Mouse (Mus musculus): ENCODE data around the gene Gm20388. TPM values are rescaled to one million over a fixed set of nuclear protein-coding genes. Genes with fewer than 3 reads are reported as not detected.
A peak's percentile ranks its signal among the peaks of the same experiment; 100 is the strongest.

The Gm20388 gene
- total RNA-seq, 2 experiments from 2014 or later: 6.8 to 7.8 TPM

- intact Hi-C loops (cut with DNase I): no loop called here
- no peak for DNase-seq
Measured at GRCm38 (mm10) chr8:122058510-122058909, 2147.9 kb downstream of the Gm20388 start.

DNA sequence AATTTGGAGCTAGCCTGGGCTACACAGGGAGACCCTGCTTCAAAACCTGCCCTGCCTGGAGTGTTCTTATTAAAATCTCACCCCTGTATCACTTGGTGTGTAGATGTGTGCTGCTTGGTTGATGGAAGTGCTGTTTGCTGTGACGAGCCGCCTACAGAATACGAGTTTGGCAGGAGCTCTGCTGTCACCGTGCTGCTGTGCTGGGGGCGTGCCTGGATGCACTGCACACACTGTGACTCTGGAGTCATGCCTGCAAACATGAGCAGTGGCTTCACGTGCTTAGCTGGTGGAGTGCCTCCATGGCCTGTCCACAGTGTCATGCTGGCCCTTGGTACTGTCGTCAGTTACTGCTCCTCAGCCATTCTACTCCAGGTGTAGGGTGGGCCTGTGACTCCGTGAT is 2148.3 kb downstream of the Gm20388 start:
- intact Hi-C loops (cut with DNase I): no loop called here
- DNase-seq: no peak

DNA sequence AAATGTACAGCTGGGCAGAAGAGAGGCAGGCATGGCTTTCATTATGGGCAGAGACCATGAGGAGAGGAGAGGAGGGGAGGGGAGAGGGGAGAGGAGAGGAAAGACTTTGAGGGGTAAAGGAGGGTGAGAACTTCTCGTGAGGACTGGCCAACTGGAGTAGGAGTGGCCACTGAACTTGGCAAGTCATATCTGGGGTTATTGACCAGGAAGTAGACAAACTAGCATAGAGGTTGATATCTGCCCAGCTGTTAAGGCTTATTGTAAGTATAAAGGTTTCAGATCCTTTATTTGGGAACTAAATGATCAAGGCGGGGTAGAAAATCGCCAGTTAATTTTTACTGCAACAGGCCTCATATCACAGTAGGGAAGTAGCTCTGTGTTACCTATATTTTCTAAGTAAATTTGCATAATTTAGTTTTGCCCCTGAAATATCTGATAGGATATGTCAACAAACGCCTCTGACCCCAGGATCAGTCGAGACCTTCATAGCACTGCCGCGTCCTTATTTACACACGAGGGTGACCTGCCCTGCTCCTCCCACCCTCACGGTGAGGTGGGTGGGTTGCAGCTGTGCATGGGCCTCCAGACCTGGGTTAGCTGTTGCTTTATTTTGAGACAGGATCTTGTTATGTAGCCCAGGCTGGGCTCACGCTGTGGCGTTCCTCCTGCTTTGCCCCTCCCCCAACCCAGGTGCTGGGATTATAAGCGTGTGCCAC is 2152.0 kb downstream of the Gm20388 start:
- DNase-seq: no peak
- intact Hi-C loops (cut with DNase I): no loop called here

GRCm38 (mm10) chr8:122064353-122064752 is 2153.7 kb downstream of the Gm20388 start:
- intact Hi-C loops (cut with DNase I): no loop called here

GRCm38 (mm10) chr8:122067783-122068505 is 2157.3 kb downstream of the Gm20388 start:
- DNase-seq: peak in 1 of 2 experiments; percentile 31
- intact Hi-C loops (cut with DNase I): no loop called here

More at GRCm38 (mm10) chr8:122064353-122064752, 2153.7 kb downstream of the Gm20388 start:
- peak in 1 of 2 experiments; percentile 51 for DNase-seq

- no peak for DNase-seq
- intact Hi-C loops (cut with DNase I): no loop called here
Measured at GRCm38 (mm10) chr8:122068609-122069008, 2158.0 kb downstream of the Gm20388 start.

- intact Hi-C loops (cut with DNase I): no loop called here
- no peak for DNase-seq
Measured at GRCm38 (mm10) chr8:122069281-122069680, 2158.6 kb downstream of the Gm20388 start.

GRCm38 (mm10) chr8:122071193-122071592 is 2160.6 kb downstream of the Gm20388 start:
- intact Hi-C loops (cut with DNase I): no loop called here
- no peak for DNase-seq

DNA sequence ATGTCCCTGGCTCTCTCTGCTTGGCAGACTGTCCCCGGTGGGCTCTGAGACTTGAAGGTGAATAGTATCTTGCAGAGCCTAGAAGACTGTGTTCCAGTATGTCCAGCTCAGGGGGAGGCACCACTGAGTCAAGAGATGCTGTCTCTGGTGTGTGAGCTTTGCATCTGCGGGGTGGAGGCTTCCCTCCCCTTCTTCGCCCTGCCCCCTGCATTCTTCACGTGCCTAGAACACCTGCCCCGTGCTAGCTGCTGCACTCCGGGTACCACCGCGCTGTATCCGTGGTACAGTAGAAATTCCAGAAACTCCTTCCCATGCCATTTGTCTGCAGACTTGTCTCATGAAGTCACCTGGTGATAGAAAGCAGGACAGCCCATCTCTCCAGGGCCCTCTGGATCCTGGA is 2163.3 kb downstream of the Gm20388 start:
- intact Hi-C loops (cut with DNase I): no loop called here

GRCm38 (mm10) chr8:122074442-122074841 is 2163.8 kb downstream of the Gm20388 start:
- intact Hi-C loops (cut with DNase I): no loop called here
- DNase-seq: no peak

More for the DNA sequence above, 2163.3 kb downstream of the Gm20388 start:
- DNase-seq: no peak

DNA sequence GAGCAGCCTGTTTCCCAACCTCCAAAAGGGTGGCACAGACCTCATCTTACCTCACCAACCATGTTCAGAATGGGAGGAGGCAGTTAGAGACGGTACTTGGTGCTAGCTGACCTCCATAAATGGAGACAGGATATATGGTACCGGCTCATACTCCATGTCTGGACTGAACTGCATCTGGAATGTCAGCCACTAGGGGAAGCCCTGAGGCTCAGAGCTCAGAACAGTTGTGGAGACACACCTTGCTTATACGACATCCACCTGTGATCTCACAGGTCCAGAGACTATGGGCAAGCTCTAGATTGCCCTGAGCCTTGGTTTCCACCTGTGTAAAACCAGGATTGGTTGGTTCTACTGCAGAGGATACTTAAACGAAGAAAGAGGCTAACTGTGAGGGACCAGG is 2164.3 kb downstream of the Gm20388 start:
- intact Hi-C loops (cut with DNase I): no loop called here
- no peak for DNase-seq

DNA sequence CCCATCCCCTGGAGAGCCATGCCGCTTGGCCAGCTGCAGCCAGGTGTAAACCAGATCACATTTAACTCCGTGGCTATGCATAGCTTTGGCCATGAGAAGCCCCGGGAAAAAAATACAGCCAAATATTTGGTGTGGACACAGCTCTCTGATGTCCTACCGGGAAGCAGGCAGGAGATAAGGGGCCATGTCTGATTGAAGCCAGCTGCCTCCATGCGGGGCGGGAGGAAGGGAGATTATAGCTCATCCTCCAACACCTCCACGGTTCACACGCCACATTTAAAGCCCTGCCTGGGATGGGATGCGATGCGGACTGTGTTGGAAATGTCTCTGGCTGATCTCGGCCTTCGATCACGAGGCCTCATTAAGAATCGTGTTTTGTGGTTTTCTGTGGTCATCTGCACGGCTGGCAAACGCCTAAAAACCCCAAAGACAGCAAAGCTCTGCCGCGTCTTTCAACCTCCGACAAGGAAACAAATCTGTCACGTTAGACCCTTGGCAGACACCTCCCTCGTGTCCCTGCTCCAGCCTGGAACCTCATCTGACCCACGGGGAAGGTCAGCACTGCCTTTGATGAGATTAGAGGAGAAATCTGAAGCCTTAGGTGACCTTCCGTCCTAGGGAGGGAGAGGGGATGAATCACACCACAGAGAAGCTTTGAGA is 2165.7 kb downstream of the Gm20388 start:
- intact Hi-C loops (cut with DNase I): no loop called here
- DNase-seq: no peak

- intact Hi-C loops (cut with DNase I): no loop called here
- no peak for DNase-seq
Measured at GRCm38 (mm10) chr8:122078321-122078720, 2167.7 kb downstream of the Gm20388 start.

GRCm38 (mm10) chr8:122079093-122079492 is 2168.5 kb downstream of the Gm20388 start:
- peak in 1 of 2 experiments; percentile 47 for DNase-seq
- intact Hi-C loops (cut with DNase I): no loop called here

GRCm38 (mm10) chr8:122080347-122080746 is 2169.7 kb downstream of the Gm20388 start:
- intact Hi-C loops (cut with DNase I): no loop called here
- no peak for DNase-seq

DNA sequence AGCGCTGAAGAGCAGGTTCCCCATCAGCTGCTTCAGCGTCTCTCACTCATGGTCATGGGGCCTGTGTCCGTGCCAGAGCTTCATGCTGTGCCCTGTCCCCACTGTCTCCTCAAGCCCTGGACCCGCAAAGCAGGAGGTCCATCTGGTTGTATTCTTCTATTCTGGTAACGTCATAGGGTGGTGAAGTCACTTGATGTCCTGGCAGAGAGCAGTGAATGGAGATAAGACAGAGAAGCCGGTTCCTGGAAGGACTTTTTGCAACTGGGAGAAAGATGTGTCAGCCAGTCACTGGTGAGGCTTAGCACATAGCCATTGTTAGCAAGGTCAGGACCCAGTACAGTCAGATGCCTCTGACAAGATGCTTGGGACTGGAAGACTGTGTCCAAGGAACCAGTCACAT is 2172.8 kb downstream of the Gm20388 start:
- no peak for DNase-seq
- intact Hi-C loops (cut with DNase I): no loop called here

- DNase-seq: no peak
- intact Hi-C loops (cut with DNase I): no loop called here
Measured at GRCm38 (mm10) chr8:122084145-122084544, 2173.5 kb downstream of the Gm20388 start.

- intact Hi-C loops (cut with DNase I): no loop called here
- DNase-seq: no peak
Measured at GRCm38 (mm10) chr8:122084726-122085410, 2174.2 kb downstream of the Gm20388 start.

- DNase-seq: no peak
- intact Hi-C loops (cut with DNase I): no loop called here
Measured at GRCm38 (mm10) chr8:122086064-122086463, 2175.4 kb downstream of the Gm20388 start.

GRCm38 (mm10) chr8:122088631-122089030 is 2178.0 kb downstream of the Gm20388 start:
- intact Hi-C loops (cut with DNase I): no loop called here
- peak in 1 of 2 experiments; percentile 58 for DNase-seq
